Comparison of ENCODE assay signal across 11 mouse cellular contexts in the genomic region with DNA sequence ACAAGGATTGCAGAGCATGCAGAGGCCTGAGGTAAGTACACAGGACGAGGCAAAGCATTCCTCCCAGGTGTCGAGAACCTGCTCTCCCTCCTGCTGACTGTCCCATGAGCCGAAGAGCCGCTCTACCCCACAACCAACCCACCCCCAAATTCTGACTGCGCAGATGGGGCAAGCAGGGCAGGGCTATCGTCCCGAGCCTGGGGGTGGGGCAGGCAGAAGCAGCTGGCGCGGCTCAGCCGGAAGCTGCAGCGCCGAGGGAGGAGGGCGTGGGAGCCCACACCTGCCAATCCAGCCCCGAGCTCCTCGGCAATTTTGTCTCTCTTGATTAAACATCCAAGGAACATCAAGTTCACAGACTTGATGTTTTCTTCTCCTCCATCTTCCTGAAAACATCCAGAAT. TPM values are rescaled to one million over a fixed set of nuclear protein-coding genes. Genes with fewer than 3 reads are reported as not detected.
A peak's percentile ranks its signal among the peaks of the same experiment; 100 is the strongest.
DNase-seq lines count a peak whose midpoint lies in the region; ATAC-seq and TF ChIP-seq lines count a peak whose summit lies in the region.
"Had no signal": no experiment of that assay in that cellular context is flagged by ENCODE, and none has a peak within 500 bp of the region (broad histone marks: within the 10 kb centered on the region; RNA-seq: fewer than 3 reads in every experiment).

No protein-coding gene starts in this region.

- H3K4me3 ChIP-seq in intestine, embryonic 15.5 days (replicated peaks) = no peak overlapping the region
- no peak overlapping the region for H3K4me3 ChIP-seq in intestine, postnatal 0 days (ENCODE audit: low read depth, low read length)
- no peak overlapping the region for H3K4me3 ChIP-seq in forebrain, postnatal 0 days (ENCODE audit: low read depth, low read length)
- H3K4me3 ChIP-seq in neural tube, embryonic 13.5 days = no peak overlapping the region

- H3K4me1 ChIP-seq in intestine, embryonic 15.5 days (replicated peaks) = peaks cover 21% of the 10 kb centered on the region
- no peaks in the 10 kb centered on the region for H3K4me1 ChIP-seq in intestine, postnatal 0 days (replicated peaks; ENCODE audit: control insufficient read depth, insufficient read depth, low read length)
- 0 out of 2 replicates have a peak, but pooled peaks cover 2% of the 10 kb centered on the region for H3K4me1 ChIP-seq in forebrain, postnatal 0 days (ENCODE audit: insufficient read depth)
- H3K4me1 ChIP-seq in neural tube, embryonic 13.5 days (replicated peaks) = peaks cover 44% of the 10 kb centered on the region

- H3K27ac ChIP-seq in intestine, embryonic 15.5 days = no peak overlapping the region
- H3K27ac ChIP-seq in intestine, postnatal 0 days (ENCODE audit: low read depth, low read length) = no peak overlapping the region
- no peak overlapping the region for H3K27ac ChIP-seq in forebrain, postnatal 0 days (ENCODE audit: low read depth, low read length)
- no peak overlapping the region for H3K27ac ChIP-seq in neural tube, embryonic 13.5 days (replicated peaks)

- H3K4me2 ChIP-seq in intestine, embryonic 15.5 days (replicated peaks) = peak overlapping the region; percentile 30
- H3K4me2 ChIP-seq in intestine, postnatal 0 days (replicated peaks; ENCODE audit: low read depth) = no peak overlapping the region; the same call in 1 of the 2 replicates
- 0 out of 2 replicates have a peak overlapping the region, but pooled peaks have one; percentile 3 for H3K4me2 ChIP-seq in forebrain, postnatal 0 days (ENCODE audit: low read depth)
- peak overlapping the region; percentile 31 for H3K4me2 ChIP-seq in neural tube, embryonic 13.5 days

- no peaks in the 10 kb centered on the region for H3K36me3 ChIP-seq in intestine, embryonic 15.5 days
- no peaks in the 10 kb centered on the region for H3K36me3 ChIP-seq in intestine, postnatal 0 days (ENCODE audit: control insufficient read depth, insufficient read depth)
- no peaks in the 10 kb centered on the region for H3K36me3 ChIP-seq in forebrain, postnatal 0 days (ENCODE audit: insufficient read depth)
- H3K36me3 ChIP-seq in neural tube, embryonic 13.5 days = no peaks in the 10 kb centered on the region

- no peak for TF ChIP-seq CTCF in intestine, postnatal 0 days (IDR thresholded peaks at IDR 0.05; ENCODE audit: low read depth)
- no peak for TF ChIP-seq CTCF in forebrain, postnatal 0 days (IDR thresholded peaks at IDR 0.05; ENCODE audit: low read depth)

- no peak for ATAC-seq in intestine, embryonic 15.5 days
- ATAC-seq in intestine, postnatal 0 days = no peak
- ATAC-seq in forebrain, postnatal 0 days = no peak
- ATAC-seq in neural tube, embryonic 13.5 days (ENCODE audit: low read depth) = no peak
- no peak for ATAC-seq in monocyte, adult 5-6 weeks (replicated peaks; ENCODE audit: insufficient number of reproducible peaks, low FRiP score, low TSS enrichment, poor library complexity, severe bottlenecking)
- ATAC-seq: Patski had no signal

- peaks cover 71% of the 10 kb centered on the region for H3K27me3 ChIP-seq in intestine, embryonic 15.5 days (replicated peaks)
- H3K27me3 ChIP-seq in intestine, postnatal 0 days (replicated peaks; ENCODE audit: control insufficient read depth, insufficient read depth, low read length) = peaks cover 56% of the 10 kb centered on the region
- H3K27me3 ChIP-seq in forebrain, postnatal 0 days (ENCODE audit: insufficient read depth, low read length) = peaks cover 8% of the 10 kb centered on the region
- H3K27me3 ChIP-seq in neural tube, embryonic 13.5 days = peaks cover 73% of the 10 kb centered on the region

- WGBS in intestine, embryonic 15.5 days = 4% methylated on average over 15 of the region's 15 CpGs
- WGBS in intestine, postnatal 0 days = 4% methylated on average over 15 of the region's 15 CpGs
- 16% methylated on average over 15 of the region's 15 CpGs for WGBS in forebrain, postnatal 0 days
- WGBS in neural tube, embryonic 13.5 days = 4% methylated on average over 15 of the region's 15 CpGs

- no peak overlapping the region for H3K9ac ChIP-seq in intestine, embryonic 15.5 days
- no peak overlapping the region for H3K9ac ChIP-seq in intestine, postnatal 0 days (ENCODE audit: low read depth, low read length)
- H3K9ac ChIP-seq in forebrain, postnatal 0 days = no peak overlapping the region
- peak overlapping the region; percentile 44 for H3K9ac ChIP-seq in neural tube, embryonic 13.5 days

- peak; percentile 32 for DNase-seq in R1 (ENCODE audit: low read depth, low spot score)
- DNase-seq in forebrain, postnatal 0 days = no peak
- DNase-seq in urinary bladder, postnatal 4 days (ENCODE audit: low spot score in 2 of 2) = no peak
- DNase-seq: cerebellum, adult 18-20 months; kidney, adult 8-10 months had no signal

- H3K9me3 ChIP-seq in intestine, embryonic 15.5 days = no peaks in the 10 kb centered on the region
- no peaks in the 10 kb centered on the region for H3K9me3 ChIP-seq in intestine, postnatal 0 days (ENCODE audit: control insufficient read depth)
- no peaks in the 10 kb centered on the region for H3K9me3 ChIP-seq in forebrain, postnatal 0 days (ENCODE audit: low read length)
- H3K9me3 ChIP-seq in neural tube, embryonic 13.5 days = no peaks in the 10 kb centered on the region

RNA-seq across cellular contexts. Expression of gene Hrh3, which starts 4.8 kb away (rescaled TPM):
- 0.08 TPM in 1 of 2 replicates, not detected in the other for polyA plus RNA-seq in intestine, embryonic 15.5 days (2015; fragmentation: Nextera tagmentation; extraction: Ambion mirVana)
- polyA plus RNA-seq in intestine, postnatal 0 days (2015; fragmentation: Nextera tagmentation; extraction: Ambion mirVana) = not detected in 2 replicates
- total RNA-seq in forebrain, postnatal 0 days (2014; rRNA removed) = 11.3 and 13.3 TPM in 2 replicates
- polyA plus RNA-seq in forebrain, postnatal 0 days (2015; fragmentation: Nextera tagmentation; extraction: Ambion mirVana) = 4.6 and 6.1 TPM in 2 replicates
- polyA plus RNA-seq in neural tube, embryonic 13.5 days (2015; fragmentation: Nextera tagmentation; extraction: Ambion mirVana) = 2.5 TPM in 2 replicates
- total RNA-seq in monocyte, adult 5-6 weeks (2017) = not detected in 3 replicates
- total RNA-seq: liver, adult 2 months had no signal
- polyA plus RNA-seq: liver, adult 2 months had no signal

RNA-seq across cellular contexts. Expression of gene Osbpl2, which starts 19.6 kb away (rescaled TPM):
- 29.6 and 32.8 TPM in 2 replicates for polyA plus RNA-seq in intestine, embryonic 15.5 days (2015; fragmentation: Nextera tagmentation; extraction: Ambion mirVana)
- 22.9 and 26.4 TPM in 2 replicates for polyA plus RNA-seq in intestine, postnatal 0 days (2015; fragmentation: Nextera tagmentation; extraction: Ambion mirVana)
- total RNA-seq in forebrain, postnatal 0 days (2014; rRNA removed) = 63.0 and 64.2 TPM in 2 replicates
- 61.0 and 69.8 TPM in 2 replicates for polyA plus RNA-seq in forebrain, postnatal 0 days (2015; fragmentation: Nextera tagmentation; extraction: Ambion mirVana)
- polyA plus RNA-seq in neural tube, embryonic 13.5 days (2015; fragmentation: Nextera tagmentation; extraction: Ambion mirVana) = 61.2 and 64.5 TPM in 2 replicates
- total RNA-seq in monocyte, adult 5-6 weeks (2017) = 53.1 to 58.2 TPM (median 54.9 TPM) in 3 replicates

RNA-seq across cellular contexts. Expression of gene Mtg2, which starts 29.1 kb away (rescaled TPM):
- 24.9 and 28.2 TPM in 2 replicates for polyA plus RNA-seq in intestine, embryonic 15.5 days (2015; fragmentation: Nextera tagmentation; extraction: Ambion mirVana)
- 9.8 and 11.1 TPM in 2 replicates for polyA plus RNA-seq in intestine, postnatal 0 days (2015; fragmentation: Nextera tagmentation; extraction: Ambion mirVana)
- 27.9 and 32.2 TPM in 2 replicates for total RNA-seq in forebrain, postnatal 0 days (2014; rRNA removed)
- polyA plus RNA-seq in forebrain, postnatal 0 days (2015; fragmentation: Nextera tagmentation; extraction: Ambion mirVana) = 23.5 and 25.5 TPM in 2 replicates
- polyA plus RNA-seq in neural tube, embryonic 13.5 days (2015; fragmentation: Nextera tagmentation; extraction: Ambion mirVana) = 31.5 and 32.9 TPM in 2 replicates
- total RNA-seq in monocyte, adult 5-6 weeks (2017) = 13.7 to 21.6 TPM (median 15.9 TPM) in 3 replicates

RNA-seq across cellular contexts. Expression of gene Ss18l1, which starts 57.2 kb away (rescaled TPM):
- 3.7 and 4.2 TPM in 2 replicates for polyA plus RNA-seq in intestine, embryonic 15.5 days (2015; fragmentation: Nextera tagmentation; extraction: Ambion mirVana)
- 1.2 and 1.3 TPM in 2 replicates for polyA plus RNA-seq in intestine, postnatal 0 days (2015; fragmentation: Nextera tagmentation; extraction: Ambion mirVana)
- 82.6 and 104 TPM in 2 replicates for total RNA-seq in forebrain, postnatal 0 days (2014; rRNA removed)
- polyA plus RNA-seq in forebrain, postnatal 0 days (2015; fragmentation: Nextera tagmentation; extraction: Ambion mirVana) = 32.8 and 47.0 TPM in 2 replicates
- 44.8 and 45.2 TPM in 2 replicates for polyA plus RNA-seq in neural tube, embryonic 13.5 days (2015; fragmentation: Nextera tagmentation; extraction: Ambion mirVana)
- total RNA-seq in monocyte, adult 5-6 weeks (2017) = 3.4 to 5.8 TPM (median 5.0 TPM) in 3 replicates

RNA-seq across cellular contexts. Expression of gene Psma7, which starts 57.3 kb away (rescaled TPM):
- polyA plus RNA-seq in intestine, embryonic 15.5 days (2015; fragmentation: Nextera tagmentation; extraction: Ambion mirVana) = 584 and 619 TPM in 2 replicates
- 423 and 444 TPM in 2 replicates for polyA plus RNA-seq in intestine, postnatal 0 days (2015; fragmentation: Nextera tagmentation; extraction: Ambion mirVana)
- 301 and 392 TPM in 2 replicates for total RNA-seq in forebrain, postnatal 0 days (2014; rRNA removed)
- 581 and 734 TPM in 2 replicates for polyA plus RNA-seq in forebrain, postnatal 0 days (2015; fragmentation: Nextera tagmentation; extraction: Ambion mirVana)
- 695 and 718 TPM in 2 replicates for polyA plus RNA-seq in neural tube, embryonic 13.5 days (2015; fragmentation: Nextera tagmentation; extraction: Ambion mirVana)
- 280 to 356 TPM (median 293 TPM) in 3 replicates for total RNA-seq in monocyte, adult 5-6 weeks (2017)
